Mouse (Mus musculus) hematopoietic stem cell, adult 5-6 weeks (primary cell): ENCODE results near the gene Ubl7. TPM values are rescaled to one million over a fixed set of nuclear protein-coding genes. Genes with fewer than 3 reads are reported as not detected.

Experiments used
- ATAC-seq, 2 experiments: fragments of 125-278 bp in 1 of 2; replicated peaks in 1 of 2; 2 replicates each; pipeline ENCODE4 v1.8.0; 2016 to 2017; ENCODE audit warnings: inconsistent platforms in 2 of 2, mild to moderate bottlenecking in 2 of 2, moderate number of reproducible peaks in 2 of 2, low read depth in 1 of 2, moderate TSS enrichment in 1 of 2; ENCODE audit not compliant: low FRiP score in 2 of 2, poor library complexity in 2 of 2, severe bottlenecking in 2 of 2, insufficient read depth in 1 of 2, low TSS enrichment in 1 of 2
- total RNA-seq: library from RNA; stranded (forward); fragments of 172-1452, 232-1000 nt; gene quantifications from 2 replicates; pipeline ENCODE4 v1.2.3, GENCODE M21; 2017

Gene Ubl7
- total RNA-seq, 1 experiment from 2014 or later = 24.7 TPM

DNA sequence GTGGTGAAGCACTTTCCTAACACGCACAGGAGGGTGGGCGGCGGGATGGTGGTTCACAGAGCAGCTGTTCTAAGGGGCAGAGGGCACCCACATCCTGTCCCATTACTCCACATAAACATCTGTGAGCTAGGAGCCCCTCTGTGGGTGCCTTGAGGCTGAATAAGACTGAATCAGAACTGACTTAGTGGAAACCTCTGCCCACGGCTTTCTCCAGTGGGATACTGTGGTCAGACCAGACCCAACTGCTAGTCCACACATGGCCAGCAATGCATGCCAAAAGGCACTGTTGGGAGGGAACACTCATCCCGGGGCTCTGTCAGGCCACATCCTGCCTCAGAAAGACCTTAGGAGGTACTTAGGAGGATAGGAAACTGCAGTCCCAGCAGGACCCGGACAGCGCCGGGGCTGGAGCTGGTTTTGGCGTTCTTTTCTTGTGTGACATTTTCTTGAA, 61.4 kb downstream of the Ubl7 start:
- 0 out of 4 replicates have a peak, but pooled peaks of 1 of the 2 experiments have one; percentile 25 for ATAC-seq

GRCm38 (mm10) chr9:57972776-57973439, 62.1 kb downstream of the Ubl7 start:
- no peak for ATAC-seq

- ATAC-seq = no peak
These were observed 62.8 kb downstream of the Ubl7 start for GRCm38 (mm10) chr9:57973440-57974066.

- no peak for ATAC-seq
These were observed 63.4 kb downstream of the Ubl7 start for GRCm38 (mm10) chr9:57974221-57974620.

DNA sequence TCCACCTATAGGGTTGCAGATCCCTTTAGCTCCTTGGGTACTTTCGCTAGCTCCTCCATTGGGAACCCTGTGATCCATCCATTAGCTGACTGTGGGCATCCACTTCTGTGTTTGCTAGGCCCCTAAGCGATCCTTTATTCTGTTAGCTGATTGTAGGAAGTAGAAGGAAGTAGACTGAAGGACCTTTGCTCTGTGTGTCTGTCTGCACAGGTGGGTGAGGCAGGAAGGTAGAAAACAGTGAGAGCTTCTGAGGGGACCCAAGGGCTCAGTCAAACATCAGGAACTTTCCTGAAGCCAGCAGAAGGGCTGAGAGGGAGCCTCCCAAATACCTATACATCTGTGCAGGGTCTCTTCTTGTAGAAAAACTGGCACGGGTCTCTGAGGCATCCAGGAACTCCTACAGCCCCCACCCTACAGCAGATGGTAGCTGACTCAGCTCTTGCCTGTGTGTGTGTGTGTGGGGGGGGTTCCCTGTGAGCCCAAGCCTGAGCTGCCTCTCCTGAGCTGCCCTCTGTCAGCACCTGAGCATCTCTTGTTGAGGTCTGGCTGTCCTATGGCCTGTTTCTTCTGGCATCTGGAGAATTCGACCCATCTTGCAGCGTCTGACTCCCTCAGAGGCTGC, 64.5 kb downstream of the Ubl7 start:
- no peak for ATAC-seq

DNA sequence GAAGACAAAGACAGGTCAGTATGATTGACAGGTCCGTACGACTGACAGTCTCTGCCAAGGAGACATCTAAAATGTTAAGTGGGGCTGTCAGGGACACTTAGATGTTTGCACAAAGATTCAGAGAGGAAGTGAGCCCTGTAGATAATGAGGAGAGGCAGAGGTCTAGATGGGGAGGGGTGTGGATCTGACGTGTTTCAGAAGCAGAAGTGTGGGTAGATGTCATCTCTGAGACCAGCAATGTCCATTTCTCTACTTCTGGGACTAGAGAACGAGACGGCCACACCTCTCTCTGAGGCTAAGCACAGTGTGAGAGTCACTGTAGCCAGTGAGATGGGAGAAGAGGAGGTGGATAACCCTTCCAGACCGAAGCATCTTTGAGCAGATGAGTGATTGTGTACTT, 67.2 kb downstream of the Ubl7 start:
- ATAC-seq = no peak

GRCm38 (mm10) chr9:57978858-57979257, 68.1 kb downstream of the Ubl7 start:
- ATAC-seq = no peak

Other genes with a start within 250 kb of the Ubl7 start
- not detected in 2 replicates for gene Cyp1a2, start 227.3 kb upstream of the Ubl7 start, total RNA-seq
- gene Cyp1a1, start 223.1 kb upstream of the Ubl7 start, total RNA-seq = not detected in 2 replicates
- gene Edc3, start 202.4 kb upstream of the Ubl7 start, total RNA-seq = 5.4 and 8.0 TPM in 2 replicates
- 73.3 and 89.1 TPM in 2 replicates for gene Clk3, start 145.1 kb upstream of the Ubl7 start, total RNA-seq
- 4.6 and 8.6 TPM in 2 replicates for gene Arid3b, start 74.2 kb upstream of the Ubl7 start, total RNA-seq
- 4.1 and 4.3 TPM in 2 replicates for gene Sema7a, start 29.1 kb downstream of the Ubl7 start, total RNA-seq
- gene Cyp11a1, start 95.4 kb downstream of the Ubl7 start, total RNA-seq = 1.2 and 1.9 TPM in 2 replicates
- gene Stra6, start 152.8 kb downstream of the Ubl7 start, total RNA-seq = not detected in 2 replicates
- not detected in 2 replicates for gene Ccdc33, start 207.8 kb downstream of the Ubl7 start, total RNA-seq